Mouse (Mus musculus) cortical plate, adult 2 months (tissue): ENCODE data around the gene Gm20662. TPM values are rescaled to one million over a fixed set of nuclear protein-coding genes. Genes with fewer than 3 reads are reported as not detected.

Experiments used
- H3K27ac ChIP-seq: fragments of 200-500 bp; 2 replicates; pipeline ENCODE4 v1.5.1; 2012; ENCODE audit warnings: low read length, control low read depth, inconsistent platforms; ENCODE audit not compliant: insufficient read depth
- H3K4me1 ChIP-seq: fragments of 200-500 bp; 2 replicates; pipeline ENCODE4 v1.6.1; 2011; ENCODE audit warnings: low read length; ENCODE audit not compliant: control insufficient read depth, insufficient read depth
- H3K4me3 ChIP-seq: fragments of 200-500 bp; 2 replicates; pipeline ENCODE4 v1.5.1; 2011; ENCODE audit warnings: mild to moderate bottlenecking, low read length, control low read depth; ENCODE audit not compliant: insufficient read depth
- CTCF ChIP-seq: fragments of 200-500 bp; IDR thresholded peaks from 2 replicates; pipeline ENCODE4 v1.5.1; 2011; ENCODE audit warnings: mild to moderate bottlenecking, control low read depth, low read length; ENCODE audit not compliant: insufficient read depth; ENCODE audit errors: extremely low read depth
- POLR2A ChIP-seq: fragments of 200-500 bp; IDR thresholded peaks from 2 replicates; pipeline ENCODE4 v1.6.1; 2011; ENCODE audit warnings: mild to moderate bottlenecking, low read length, control low read depth; ENCODE audit not compliant: insufficient read depth; ENCODE audit errors: extremely low read depth
- polyA plus RNA-seq: library from polyadenylated mRNA; depleted of rRNA; stranded (reverse); fragments of >200 nt; gene quantifications from 2 replicates; pipeline ENCODE4 v1.2.3, GENCODE M21; 2012

Gene Gm20662
- polyA plus RNA-seq, 1 experiment: 5.6 TPM

- peak overlapping the region; percentile 62 for H3K27ac ChIP-seq
- H3K4me3 ChIP-seq: no peak overlapping the region
- H3K4me1 ChIP-seq: peaks cover 2% of the 10 kb centered on the region; the same call in 1 of the 2 replicates
- no peak for TF ChIP-seq POLR2A
- TF ChIP-seq CTCF: no peak
Observed at GRCm38 (mm10) chr9:107960928-107961327, 35.2 kb upstream of the Gm20662 start.

- Histone ChIP-seq H3K4me1 (peaks cover 2% of the 10 kb centered on the region; the same call in 1 of the 2 replicates), H3K27ac (peak overlapping the region; percentile 62), H3K4me3 (no peak overlapping the region)
- no peak for TF ChIP-seq CTCF
- peak; percentile 77 for TF ChIP-seq POLR2A
Observed at GRCm38 (mm10) chr9:107961351-107961762, 34.8 kb upstream of the Gm20662 start.

- TF ChIP-seq POLR2A: no peak
- peak; percentile 66 for TF ChIP-seq CTCF
- Histone ChIP-seq H3K4me1 (peaks cover 2% of the 10 kb centered on the region; the same call in 1 of the 2 replicates), H3K27ac (peak overlapping the region; percentile 52), H3K4me3 (no peak overlapping the region)
Observed at GRCm38 (mm10) chr9:107961881-107962280, 34.3 kb upstream of the Gm20662 start.

GRCm38 (mm10) chr9:107962916-107963315 lies 33.2 kb upstream of the Gm20662 start:
- Histone ChIP-seq H3K4me1 (peaks cover 2% of the 10 kb centered on the region; the same call in 1 of the 2 replicates), H3K4me3 (no peak overlapping the region), H3K27ac (no peak overlapping the region)
- TF ChIP-seq CTCF: no peak
- no peak for TF ChIP-seq POLR2A

GRCm38 (mm10) chr9:107963700-107964099 lies 32.4 kb upstream of the Gm20662 start:
- Histone ChIP-seq H3K27ac (no peak overlapping the region), H3K4me3 (no peak overlapping the region), H3K4me1 (peaks cover 2% of the 10 kb centered on the region; the same call in 1 of the 2 replicates)
- TF ChIP-seq POLR2A (no peak), CTCF (peak; percentile 96)

GRCm38 (mm10) chr9:107964681-107965080 lies 31.5 kb upstream of the Gm20662 start:
- H3K4me1 ChIP-seq: peaks cover 2% of the 10 kb centered on the region; the same call in 1 of the 2 replicates
- TF ChIP-seq POLR2A: no peak
- no peak overlapping the region for H3K4me3 ChIP-seq
- H3K27ac ChIP-seq: no peak overlapping the region

- Histone ChIP-seq H3K27ac (no peak overlapping the region), H3K4me3 (no peak overlapping the region), H3K4me1 (peaks cover 2% of the 10 kb centered on the region; the same call in 1 of the 2 replicates)
- no peak for TF ChIP-seq POLR2A
- TF ChIP-seq CTCF: no peak
Observed at GRCm38 (mm10) chr9:107966676-107967075, 29.5 kb upstream of the Gm20662 start.

GRCm38 (mm10) chr9:107967437-107967836 lies 28.7 kb upstream of the Gm20662 start:
- H3K4me1 ChIP-seq: no peaks in the 10 kb centered on the region
- H3K27ac ChIP-seq: no peak overlapping the region
- TF ChIP-seq CTCF: no peak
- TF ChIP-seq POLR2A: no peak
- H3K4me3 ChIP-seq: no peak overlapping the region

GRCm38 (mm10) chr9:107968531-107968930 lies 27.6 kb upstream of the Gm20662 start:
- H3K4me1 ChIP-seq: no peaks in the 10 kb centered on the region
- no peak overlapping the region for H3K27ac ChIP-seq
- H3K4me3 ChIP-seq: no peak overlapping the region
- TF ChIP-seq CTCF (no peak), POLR2A (no peak)

GRCm38 (mm10) chr9:107970311-107970710 lies 25.8 kb upstream of the Gm20662 start:
- TF ChIP-seq CTCF (no peak), POLR2A (no peak)
- no peaks in the 10 kb centered on the region for H3K4me1 ChIP-seq
- no peak overlapping the region for H3K27ac ChIP-seq
- H3K4me3 ChIP-seq: no peak overlapping the region
